Mouse (Mus musculus) thymus, adult 2 months (tissue): ENCODE measurements around the gene Atpaf1.

Experiments used
- CTCF ChIP-seq: fragments of 200-500 bp; IDR thresholded peaks from 2 replicates; pipeline ENCODE4 v1.5.1; 2012; ENCODE audit warnings: mild to moderate bottlenecking, control low read depth, low read length, moderate library complexity, borderline replicate concordance; ENCODE audit not compliant: control insufficient read depth, poor library complexity, insufficient read depth; ENCODE audit errors: extremely low read depth
- POLR2A ChIP-seq: fragments of 200-500 bp; IDR thresholded peaks from 2 replicates; pipeline ENCODE4 v1.6.1; 2012; ENCODE audit warnings: mild to moderate bottlenecking, low read length, control low read depth, moderate library complexity; ENCODE audit not compliant: control insufficient read depth, poor library complexity, insufficient read depth; ENCODE audit errors: extremely low read depth

- TF ChIP-seq CTCF (no peak), POLR2A (no peak)
These were observed 65.5 kb downstream of the Atpaf1 start for GRCm38 (mm10) chr4:115850111-115850510.
